Mouse (Mus musculus) kidney, embryonic 16.5 days (tissue): ENCODE measurements at regions not wholly inside any gene's neighbourhood (a gene's known extent, or its start where the extent isn't known, plus 50 kb on each side); places are given as distances from the start of the nearest gene placed in this dataset.
A peak's percentile ranks its signal among the peaks of the same experiment; 100 is the strongest.

Source experiments
- ATAC-seq: fragments of 200-750 bp; cut with Nextera tagmentation; 2 replicates; pipeline ENCODE4 v1.8.0; 2017; ENCODE audit warnings: moderate TSS enrichment; ENCODE audit not compliant: low FRiP score, low TSS enrichment
- H3K27ac ChIP-seq: fragments of 300-500 bp; sonication (generic); 2 replicates; pipeline ENCODE4 v1.5.1; 2014; ENCODE audit warnings: low read length
- H3K27me3 ChIP-seq: fragments of 300-500 bp; sonication (generic); 2 replicates; pipeline ENCODE4 v1.6.1; 2014; ENCODE audit warnings: low read length, control low read depth, mixed read lengths; ENCODE audit not compliant: insufficient read depth
- H3K36me3 ChIP-seq: fragments of 300-500 bp; sonication (generic); 2 replicates; pipeline ENCODE4 v1.6.1; 2014; ENCODE audit warnings: low read length, control low read depth, mixed read lengths; ENCODE audit not compliant: insufficient read depth
- H3K4me1 ChIP-seq: fragments of 300-500 bp; sonication (generic); 2 replicates; pipeline ENCODE4 v1.6.1; 2014; ENCODE audit warnings: low read length, control low read depth, mixed read lengths; ENCODE audit not compliant: insufficient read depth
- H3K4me2 ChIP-seq: fragments of 300-500 bp; sonication (generic); replicated peaks from 2 replicates; pipeline ENCODE4 v1.6.1; 2014; ENCODE audit warnings: low read depth, low read length
- H3K4me3 ChIP-seq: fragments of 300-500 bp; sonication (generic); 2 replicates; pipeline ENCODE4 v1.5.1; 2014; ENCODE audit warnings: mild to moderate bottlenecking, low read length
- H3K9ac ChIP-seq: fragments of 300-500 bp; sonication (generic); replicated peaks from 2 replicates; pipeline ENCODE4 v1.6.1; 2014; ENCODE audit warnings: low read length
- H3K9me3 ChIP-seq: fragments of 300-500 bp; sonication (generic); 2 replicates; pipeline ENCODE4 v1.6.1; 2016; ENCODE audit warnings: low read length, control low read depth
- WGBS: fragments of 180-500 bp; shearing (Covaris S2); extraction: QIAGEN DNeasy Blood & Tissue Kit; methylation state at CpG from one replicate; pipeline ENCODE4 v1.1.7; 2014; 5-methylcytosine and 5-hydroxymethylcytosine counted together

- Histone ChIP-seq H3K4me2 (no peak overlapping the region), H3K27me3 (no peaks in the 10 kb centered on the region), H3K9ac (no peak overlapping the region), H3K27ac (no peak overlapping the region), H3K36me3 (no peaks in the 10 kb centered on the region), H3K4me3 (no peak overlapping the region), H3K4me1 (no peaks in the 10 kb centered on the region), H3K9me3 (no peaks in the 10 kb centered on the region)
- ATAC-seq = no peak
- 95% methylated on average over 1 of the region's 1 CpGs for WGBS
Measured at GRCm38 (mm10) chr14:86243662-86244061, 897.4 kb downstream of the Diaph3 start.

DNA sequence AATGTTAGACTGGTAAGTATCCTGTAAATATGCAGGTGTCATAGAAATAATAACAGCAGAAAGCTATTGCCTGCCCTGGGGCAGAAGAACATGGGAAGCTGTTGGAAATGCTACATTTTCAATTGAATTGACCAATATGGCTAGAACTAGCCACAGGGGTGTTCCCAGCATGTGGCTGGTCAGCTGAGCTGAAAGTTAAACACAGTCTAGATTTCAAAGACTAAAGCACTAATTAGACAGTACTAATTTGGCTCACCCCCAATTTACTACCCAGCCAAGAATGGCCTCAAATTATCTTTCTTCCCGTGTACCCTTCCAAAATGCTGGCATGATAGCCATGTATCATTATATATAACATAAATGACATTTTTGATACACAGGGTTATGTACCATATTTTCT, 898.2 kb downstream of the Diaph3 start:
- Histone ChIP-seq H3K9me3 (no peaks in the 10 kb centered on the region), H3K4me1 (no peaks in the 10 kb centered on the region), H3K27ac (no peak overlapping the region), H3K27me3 (no peaks in the 10 kb centered on the region), H3K4me2 (no peak overlapping the region), H3K4me3 (no peak overlapping the region), H3K9ac (no peak overlapping the region), H3K36me3 (no peaks in the 10 kb centered on the region)
- ATAC-seq = no peak
- 73% methylated on average over 1 of the region's 1 CpGs for WGBS

DNA sequence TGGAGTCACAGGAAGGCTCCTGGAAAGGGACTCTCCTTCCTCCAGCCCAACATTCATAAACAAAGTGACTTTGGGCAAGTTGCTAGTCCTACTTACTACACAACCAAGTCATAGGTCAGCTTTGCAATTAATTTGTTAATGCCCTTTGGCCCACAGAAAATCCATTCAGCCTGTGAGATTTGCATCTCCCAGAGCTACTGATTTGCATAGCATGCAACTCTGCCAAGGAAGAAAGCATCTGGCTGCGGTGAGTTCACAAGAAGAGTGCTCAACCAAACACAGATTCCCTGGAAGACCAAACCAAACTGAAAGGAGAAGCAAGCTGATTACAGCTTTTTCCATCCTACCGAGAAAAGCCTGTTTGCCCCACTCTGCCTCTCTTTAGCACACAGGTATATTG, 901.9 kb downstream of the Diaph3 start:
- 43% methylated on average over 2 of the region's 2 CpGs for WGBS
- Histone ChIP-seq H3K9me3 (no peaks in the 10 kb centered on the region), H3K36me3 (no peaks in the 10 kb centered on the region), H3K4me2 (no peak overlapping the region), H3K27me3 (no peaks in the 10 kb centered on the region), H3K4me1 (no peaks in the 10 kb centered on the region), H3K9ac (no peak overlapping the region), H3K27ac (no peak overlapping the region), H3K4me3 (no peak overlapping the region)
- no peak for ATAC-seq

DNA sequence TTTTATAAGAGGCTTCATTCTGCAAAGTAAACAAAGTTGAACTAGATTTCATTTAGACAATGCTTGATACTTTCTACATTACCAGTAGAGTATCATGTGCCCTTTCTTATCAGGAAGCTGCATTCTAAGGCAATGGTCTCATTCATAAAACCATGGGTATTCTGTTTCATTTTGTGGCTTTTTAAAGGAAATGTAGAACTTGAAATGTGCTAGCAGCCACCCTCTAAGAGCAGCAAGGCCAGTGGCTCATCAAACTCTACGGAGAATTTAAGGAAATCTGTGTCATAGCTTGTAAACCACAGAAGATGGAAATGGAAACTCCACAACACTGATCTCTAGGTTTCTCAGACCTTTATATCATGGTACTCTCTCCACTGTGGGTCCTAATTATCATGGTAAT, 907.7 kb downstream of the Diaph3 start:
- H3K9ac ChIP-seq = no peak overlapping the region
- H3K4me3 ChIP-seq = no peak overlapping the region
- no peaks in the 10 kb centered on the region for H3K36me3 ChIP-seq
- H3K27ac ChIP-seq = no peak overlapping the region
- H3K27me3 ChIP-seq = no peaks in the 10 kb centered on the region
- H3K9me3 ChIP-seq = no peaks in the 10 kb centered on the region
- no peaks in the 10 kb centered on the region for H3K4me1 ChIP-seq
- no peak overlapping the region for H3K4me2 ChIP-seq
- 89% methylated on average over 1 of the region's 1 CpGs for WGBS
- no peak for ATAC-seq

- no peak overlapping the region for H3K4me3 ChIP-seq
- no peak overlapping the region for H3K9ac ChIP-seq
- no peaks in the 10 kb centered on the region for H3K9me3 ChIP-seq
- 72% methylated on average over 1 of the region's 1 CpGs for WGBS
- no peak overlapping the region for H3K27ac ChIP-seq
- H3K36me3 ChIP-seq = no peaks in the 10 kb centered on the region
- no peak for ATAC-seq
- H3K4me1 ChIP-seq = no peaks in the 10 kb centered on the region
- no peaks in the 10 kb centered on the region for H3K27me3 ChIP-seq
- H3K4me2 ChIP-seq = no peak overlapping the region
Measured at GRCm38 (mm10) chr14:86230609-86231008, 910.4 kb downstream of the Diaph3 start.

DNA sequence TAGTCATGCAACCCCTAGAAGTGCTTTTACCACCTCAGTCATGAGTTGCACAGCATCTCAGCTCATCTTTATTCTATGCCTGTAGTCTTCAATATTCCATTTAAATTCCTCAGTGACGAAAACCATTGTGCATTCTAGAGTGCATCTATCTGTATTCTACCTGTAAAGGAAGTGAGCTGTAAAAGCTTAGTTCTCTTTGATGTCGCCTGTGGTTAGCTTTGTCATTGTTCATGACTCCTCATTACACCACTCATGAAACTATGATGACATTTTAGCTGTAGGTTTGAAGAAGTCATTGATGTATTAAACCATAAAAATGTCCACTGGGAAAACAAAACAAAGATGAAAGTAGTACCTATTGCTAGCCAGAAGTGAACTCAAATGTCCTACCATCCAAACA, 911.3 kb downstream of the Diaph3 start:
- 91% methylated on average over 2 of the region's 2 CpGs for WGBS
- Histone ChIP-seq H3K4me2 (no peak overlapping the region), H3K27ac (no peak overlapping the region), H3K4me3 (no peak overlapping the region), H3K27me3 (no peaks in the 10 kb centered on the region), H3K9ac (no peak overlapping the region), H3K4me1 (no peaks in the 10 kb centered on the region), H3K9me3 (no peaks in the 10 kb centered on the region), H3K36me3 (no peaks in the 10 kb centered on the region)
- ATAC-seq = no peak

- Histone ChIP-seq H3K9ac (no peak overlapping the region), H3K9me3 (no peaks in the 10 kb centered on the region), H3K27ac (no peak overlapping the region), H3K4me3 (no peak overlapping the region), H3K36me3 (no peaks in the 10 kb centered on the region), H3K4me1 (no peaks in the 10 kb centered on the region), H3K4me2 (no peak overlapping the region), H3K27me3 (no peaks in the 10 kb centered on the region)
- WGBS = 84% methylated on average over 9 of the region's 9 CpGs
- no peak for ATAC-seq
Measured at GRCm38 (mm10) chr14:86215711-86216110, 925.3 kb downstream of the Diaph3 start.

GRCm38 (mm10) chr14:86211654-86212053, 929.4 kb downstream of the Diaph3 start:
- no peaks in the 10 kb centered on the region for H3K27me3 ChIP-seq
- no peaks in the 10 kb centered on the region for H3K4me1 ChIP-seq
- no peak overlapping the region for H3K4me3 ChIP-seq
- WGBS = 93% methylated on average over 3 of the region's 3 CpGs
- H3K36me3 ChIP-seq = no peaks in the 10 kb centered on the region
- no peak overlapping the region for H3K27ac ChIP-seq
- no peak overlapping the region for H3K4me2 ChIP-seq
- H3K9me3 ChIP-seq = no peaks in the 10 kb centered on the region
- no peak for ATAC-seq
- H3K9ac ChIP-seq = no peak overlapping the region

DNA sequence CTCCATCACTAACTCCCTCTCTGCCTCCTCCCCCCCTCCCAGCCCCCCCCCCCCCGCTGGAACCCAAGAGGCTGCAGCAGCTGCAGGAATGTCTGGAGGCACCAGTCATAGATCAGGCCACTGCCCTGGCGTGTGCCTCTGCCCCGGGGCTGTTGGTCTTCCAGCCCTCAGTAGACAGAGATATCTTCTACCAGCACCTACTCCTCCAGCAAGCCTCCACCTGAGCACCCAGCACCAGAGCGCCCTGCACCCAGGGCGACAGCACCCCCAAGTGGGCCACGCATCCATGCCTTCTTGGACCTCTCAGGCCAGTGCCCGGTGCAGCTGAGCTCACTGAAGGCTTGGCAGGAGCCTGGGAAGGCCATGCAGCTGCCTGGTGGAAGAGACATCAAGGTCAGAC, 936.5 kb downstream of the Diaph3 start:
- Histone ChIP-seq H3K4me3 (no peak overlapping the region), H3K9me3 (no peaks in the 10 kb centered on the region), H3K4me2 (no peak overlapping the region), H3K4me1 (no peaks in the 10 kb centered on the region), H3K27ac (no peak overlapping the region), H3K27me3 (no peaks in the 10 kb centered on the region), H3K9ac (no peak overlapping the region), H3K36me3 (no peaks in the 10 kb centered on the region)
- peak; percentile 35; the same call in 1 of the 2 replicates for ATAC-seq
- WGBS = 81% methylated on average over 6 of the region's 7 CpGs

GRCm38 (mm10) chr14:86197864-86198263, 943.2 kb downstream of the Diaph3 start:
- H3K27me3 ChIP-seq = no peaks in the 10 kb centered on the region
- ATAC-seq = no peak
- H3K9ac ChIP-seq = no peak overlapping the region
- no peaks in the 10 kb centered on the region for H3K9me3 ChIP-seq
- H3K36me3 ChIP-seq = no peaks in the 10 kb centered on the region
- H3K4me2 ChIP-seq = no peak overlapping the region
- 86% methylated on average over 4 of the region's 4 CpGs for WGBS
- H3K27ac ChIP-seq = no peak overlapping the region
- H3K4me3 ChIP-seq = no peak overlapping the region
- H3K4me1 ChIP-seq = no peaks in the 10 kb centered on the region
